Mouse (Mus musculus) B cell, adult 62 days (primary cell): ENCODE results near the gene Mttp. TPM values are rescaled to one million over a fixed set of nuclear protein-coding genes. Genes with fewer than 3 reads are reported as not detected.

ENCODE experiments used
- total RNA-seq: library from RNA; stranded (reverse); gene quantifications from 4 replicates; pipeline ENCODE4 v1.2.4, GENCODE M21; 2023

The Mttp gene
- 2.1 to 2.6 TPM (median 2.4 TPM) in 4 replicates for total RNA-seq

DNA sequence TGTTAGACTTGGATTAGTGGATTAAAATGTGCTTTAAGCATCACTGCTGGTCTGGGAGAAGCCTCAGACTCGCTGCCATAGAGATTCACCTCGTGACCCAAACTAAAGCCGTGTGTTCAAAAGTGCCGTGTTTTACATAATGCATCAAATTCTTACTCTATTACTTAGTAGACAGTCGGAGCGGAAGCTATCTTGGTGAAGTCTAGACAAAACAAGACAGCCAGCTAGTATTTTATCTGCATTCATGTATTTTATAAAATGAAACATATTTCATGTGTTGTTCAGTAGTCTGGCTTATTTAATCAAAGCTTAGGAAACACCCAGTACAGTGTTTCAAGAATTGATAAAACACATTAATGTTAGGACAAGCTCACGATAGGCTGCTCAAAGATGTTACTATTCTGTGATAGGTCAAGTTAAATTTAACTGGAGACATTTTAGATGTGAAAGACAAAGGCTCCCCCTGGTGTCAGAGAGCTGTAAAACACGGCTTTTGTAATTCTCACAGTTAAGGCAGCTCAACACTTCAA is at the start of gene Mttp:
TSS of gene Mttp (minus strand) at position 327 of the 530 bp plus-strand sequence.

GRCm38 (mm10) chr3:138193683-138194302 is 49.0 kb upstream of the Mttp start, which contains the start of gene 4930579F01Rik:
Gene 4930579F01Rik (minus strand): TSS chr3:138193825.

GRCm38 (mm10) chr3:138143315-138144059 is 1.3 kb downstream of the Mttp start, which contains the start of gene Trmt10a:
Gene Trmt10a (plus strand): TSS chr3:138143448.

GRCm38 (mm10) chr3:138067288-138067687 is 77.5 kb downstream of the Mttp start, which contains the start of gene Gm5105:
Gene Gm5105 (minus strand): TSS chr3:138067388.

GRCm38 (mm10) chr3:138064732-138065645 is 79.8 kb downstream of the Mttp start, which contains the start of gene 1110002E22Rik:
Gene 1110002E22Rik (plus strand): TSS chr3:138065052.

Other genes with a start within 250 kb of the Mttp start
- 61.5 to 73.0 TPM (median 70.7 TPM) in 4 replicates for gene Lamtor3, start 226.5 kb downstream of the Mttp start, total RNA-seq
- 73.4 to 87.5 TPM (median 80.8 TPM) in 4 replicates for gene Dapp1, start 163.4 kb downstream of the Mttp start, total RNA-seq
- not detected in 4 replicates for gene 1110002E22Rik, start 79.9 kb downstream of the Mttp start, total RNA-seq
- not detected in 4 replicates for gene Gm5105, start 77.6 kb downstream of the Mttp start, total RNA-seq
- 7.1 to 11.6 TPM (median 10.3 TPM) in 4 replicates for gene Trmt10a, start 1.5 kb downstream of the Mttp start, total RNA-seq
- not detected in 4 replicates for gene 4930579F01Rik, start 48.9 kb upstream of the Mttp start, total RNA-seq
- not detected in 4 replicates for gene Adh7, start 72.8 kb upstream of the Mttp start, total RNA-seq
- gene Adh1, start 116.0 kb upstream of the Mttp start, total RNA-seq, result not detected in 4 replicates
- gene Adh6a, start 168.3 kb upstream of the Mttp start, total RNA-seq, result not detected in 4 replicates
- gene Adh6b, start 196.8 kb upstream of the Mttp start, total RNA-seq, result not detected in 4 replicates